Mouse (Mus musculus) ES-E14 (cell line): ENCODE measurements around the gene Irs1.

ENCODE experiments used
- CHD2 ChIP-seq: IDR thresholded peaks from 2 replicates; pipeline ENCODE4 v1.6.1; 2014; ENCODE audit warnings: mild to moderate bottlenecking, low read depth, low read length, inconsistent platforms
- ZNF384 ChIP-seq: IDR thresholded peaks from 2 replicates; pipeline ENCODE4 v1.6.1; 2012; ENCODE audit warnings: low read depth, low read length, inconsistent platforms

DNA sequence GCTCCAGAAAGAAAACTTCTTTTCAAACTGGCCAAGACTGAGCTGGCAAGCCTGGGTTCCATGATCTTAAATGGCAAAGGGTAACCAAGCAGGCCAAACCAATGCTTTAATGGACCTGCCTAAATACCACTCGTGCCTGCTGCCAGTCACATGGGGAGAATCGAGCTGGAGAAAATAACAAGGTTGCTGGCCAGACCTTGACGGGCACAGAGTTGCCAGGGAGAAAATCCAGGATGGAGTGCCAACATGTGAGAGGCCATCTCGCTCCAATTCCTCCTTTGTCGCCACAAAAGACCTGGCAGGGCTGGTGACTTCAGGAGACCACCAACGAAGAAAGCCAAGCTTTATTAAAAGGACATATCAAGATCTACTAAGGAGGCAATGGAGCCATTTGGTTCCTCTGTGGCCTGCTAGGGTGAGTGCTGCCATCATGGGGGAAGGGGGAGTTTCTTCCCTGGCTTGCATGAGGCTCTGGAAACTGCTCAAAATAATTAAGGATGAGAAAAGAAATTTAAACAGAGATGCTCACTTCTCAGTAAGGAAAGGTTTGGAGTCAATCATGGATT lies 47.9 kb downstream of the Irs1 start:
- TF ChIP-seq ZNF384 (no peak), CHD2 (no peak)
